Mouse (Mus musculus): Measurements from ENCODE around the gene Sorbs2. TPM values are rescaled to one million over a fixed set of nuclear protein-coding genes. Genes with fewer than 3 reads are reported as not detected.

Sorbs2 gene
- polyA plus RNA-seq, 1 experiment from 2014 or later, result 23.9 TPM

- no peaks in the 10 kb centered on the region for H3K4me1 ChIP-seq (replicated peaks; ENCODE audit: control insufficient read depth, insufficient read depth, low read length)
- H3K27ac ChIP-seq (ENCODE audit: low read length), result no peak overlapping the region
- ATAC-seq (ENCODE audit: low read depth), result no peak
- H3K36me3 ChIP-seq (ENCODE audit: control insufficient read depth, insufficient read depth, low read length), result no peaks in the 10 kb centered on the region
- H3K9me3 ChIP-seq (ENCODE audit: control insufficient read depth, low read length), result no peaks in the 10 kb centered on the region
- no peaks in the 10 kb centered on the region for H3K27me3 ChIP-seq (ENCODE audit: control insufficient read depth, insufficient read depth, low read depth, low read length)
- H3K9ac ChIP-seq (ENCODE audit: low read length), result no peak overlapping the region
- WGBS, result 65% methylated on average over 4 of the region's 4 CpGs
- no peak overlapping the region for H3K4me2 ChIP-seq (ENCODE audit: low read depth, low read length)
- no peak overlapping the region for H3K4me3 ChIP-seq (ENCODE audit: low read length)
Observed at GRCm38 (mm10) chr8:45709734-45710133, 202.1 kb downstream of the Sorbs2 start.

- H3K4me1 ChIP-seq (replicated peaks; ENCODE audit: control insufficient read depth, insufficient read depth, low read length), result no peaks in the 10 kb centered on the region
- WGBS, result 86% methylated on average over 6 of the region's 6 CpGs
Observed at GRCm38 (mm10) chr8:45712610-45713009, 205.0 kb downstream of the Sorbs2 start.

GRCm38 (mm10) chr8:45714806-45715205, 207.2 kb downstream of the Sorbs2 start:
- H3K27ac ChIP-seq (ENCODE audit: low read length), result no peak overlapping the region
- WGBS, result 57% methylated on average over 3 of the region's 3 CpGs
- ATAC-seq (ENCODE audit: low read depth), result no peak

More at GRCm38 (mm10) chr8:45712610-45713009, 205.0 kb downstream of the Sorbs2 start:
- Histone ChIP-seq H3K27me3 (ENCODE audit: control insufficient read depth, insufficient read depth, low read depth, low read length) (no peaks in the 10 kb centered on the region), H3K4me3 (ENCODE audit: low read length) (no peak overlapping the region), H3K9me3 (ENCODE audit: control insufficient read depth, low read length) (no peaks in the 10 kb centered on the region), H3K9ac (ENCODE audit: low read length) (no peak overlapping the region), H3K4me2 (ENCODE audit: low read depth, low read length) (no peak overlapping the region), H3K27ac (ENCODE audit: low read length) (no peak overlapping the region), H3K36me3 (ENCODE audit: control insufficient read depth, insufficient read depth, low read length) (no peaks in the 10 kb centered on the region)
- no peak for ATAC-seq (ENCODE audit: low read depth)

GRCm38 (mm10) chr8:45715330-45716027, 207.9 kb downstream of the Sorbs2 start:
- Histone ChIP-seq H3K4me1 (replicated peaks; ENCODE audit: control insufficient read depth, insufficient read depth, low read length) (no peaks in the 10 kb centered on the region), H3K36me3 (ENCODE audit: control insufficient read depth, insufficient read depth, low read length) (no peaks in the 10 kb centered on the region), H3K9me3 (ENCODE audit: control insufficient read depth, low read length) (no peaks in the 10 kb centered on the region), H3K27me3 (ENCODE audit: control insufficient read depth, insufficient read depth, low read depth, low read length) (no peaks in the 10 kb centered on the region), H3K9ac (ENCODE audit: low read length) (no peak overlapping the region), H3K4me2 (ENCODE audit: low read depth, low read length) (no peak overlapping the region), H3K4me3 (ENCODE audit: low read length) (no peak overlapping the region), H3K27ac (ENCODE audit: low read length) (no peak overlapping the region)
- no peak for ATAC-seq (ENCODE audit: low read depth)
- WGBS, result 81% methylated on average over 13 of the region's 13 CpGs

More at GRCm38 (mm10) chr8:45714806-45715205, 207.2 kb downstream of the Sorbs2 start:
- Histone ChIP-seq H3K27me3 (ENCODE audit: control insufficient read depth, insufficient read depth, low read depth, low read length) (no peaks in the 10 kb centered on the region), H3K9me3 (ENCODE audit: control insufficient read depth, low read length) (no peaks in the 10 kb centered on the region), H3K4me2 (ENCODE audit: low read depth, low read length) (no peak overlapping the region), H3K4me1 (replicated peaks; ENCODE audit: control insufficient read depth, insufficient read depth, low read length) (no peaks in the 10 kb centered on the region), H3K36me3 (ENCODE audit: control insufficient read depth, insufficient read depth, low read length) (no peaks in the 10 kb centered on the region), H3K4me3 (ENCODE audit: low read length) (no peak overlapping the region), H3K9ac (ENCODE audit: low read length) (no peak overlapping the region)

GRCm38 (mm10) chr8:45719776-45720175, 212.2 kb downstream of the Sorbs2 start:
- no peak overlapping the region for H3K9ac ChIP-seq (ENCODE audit: low read length)
- no peaks in the 10 kb centered on the region for H3K9me3 ChIP-seq (ENCODE audit: control insufficient read depth, low read length)
- no peak overlapping the region for H3K4me2 ChIP-seq (ENCODE audit: low read depth, low read length)
- WGBS, result 48% methylated on average over 8 of the region's 8 CpGs
- no peaks in the 10 kb centered on the region for H3K36me3 ChIP-seq (ENCODE audit: control insufficient read depth, insufficient read depth, low read length)
- no peak for ATAC-seq (ENCODE audit: low read depth)
- no peaks in the 10 kb centered on the region for H3K4me1 ChIP-seq (replicated peaks; ENCODE audit: control insufficient read depth, insufficient read depth, low read length)
- H3K27me3 ChIP-seq (ENCODE audit: control insufficient read depth, insufficient read depth, low read depth, low read length), result no peaks in the 10 kb centered on the region
- H3K4me3 ChIP-seq (ENCODE audit: low read length), result no peak overlapping the region
- no peak overlapping the region for H3K27ac ChIP-seq (ENCODE audit: low read length)

- Histone ChIP-seq H3K9me3 (ENCODE audit: control insufficient read depth, low read length) (no peaks in the 10 kb centered on the region), H3K4me2 (ENCODE audit: low read depth, low read length) (no peak overlapping the region), H3K27ac (ENCODE audit: low read length) (no peak overlapping the region), H3K27me3 (ENCODE audit: control insufficient read depth, insufficient read depth, low read depth, low read length) (no peaks in the 10 kb centered on the region), H3K4me1 (replicated peaks; ENCODE audit: control insufficient read depth, insufficient read depth, low read length) (no peaks in the 10 kb centered on the region), H3K36me3 (ENCODE audit: control insufficient read depth, insufficient read depth, low read length) (no peaks in the 10 kb centered on the region), H3K4me3 (ENCODE audit: low read length) (no peak overlapping the region), H3K9ac (ENCODE audit: low read length) (no peak overlapping the region)
- WGBS, result 57% methylated on average over 3 of the region's 3 CpGs
- ATAC-seq (ENCODE audit: low read depth), result no peak
Observed at GRCm38 (mm10) chr8:45724204-45724603, 216.6 kb downstream of the Sorbs2 start.

- H3K9ac ChIP-seq (ENCODE audit: low read length), result no peak overlapping the region
- H3K4me3 ChIP-seq (ENCODE audit: low read length), result no peak overlapping the region
- H3K9me3 ChIP-seq (ENCODE audit: control insufficient read depth, low read length), result no peaks in the 10 kb centered on the region
- H3K4me1 ChIP-seq (replicated peaks; ENCODE audit: control insufficient read depth, insufficient read depth, low read length), result no peaks in the 10 kb centered on the region
- H3K4me2 ChIP-seq (ENCODE audit: low read depth, low read length), result no peak overlapping the region
- no peaks in the 10 kb centered on the region for H3K27me3 ChIP-seq (ENCODE audit: control insufficient read depth, insufficient read depth, low read depth, low read length)
- no peak overlapping the region for H3K27ac ChIP-seq (ENCODE audit: low read length)
- 73% methylated on average over 5 of the region's 5 CpGs for WGBS
- no peaks in the 10 kb centered on the region for H3K36me3 ChIP-seq (ENCODE audit: control insufficient read depth, insufficient read depth, low read length)
- ATAC-seq (ENCODE audit: low read depth), result no peak
Observed at GRCm38 (mm10) chr8:45725321-45725720, 217.7 kb downstream of the Sorbs2 start.

GRCm38 (mm10) chr8:45729850-45730382, 222.3 kb downstream of the Sorbs2 start:
- H3K9ac ChIP-seq (ENCODE audit: low read length), result no peak overlapping the region
- no peaks in the 10 kb centered on the region for H3K9me3 ChIP-seq (ENCODE audit: control insufficient read depth, low read length)
- 76% methylated on average over 7 of the region's 7 CpGs for WGBS
- no peak overlapping the region for H3K4me3 ChIP-seq (ENCODE audit: low read length)
- H3K4me2 ChIP-seq (ENCODE audit: low read depth, low read length), result no peak overlapping the region
- no peaks in the 10 kb centered on the region for H3K36me3 ChIP-seq (ENCODE audit: control insufficient read depth, insufficient read depth, low read length)
- H3K27ac ChIP-seq (ENCODE audit: low read length), result no peak overlapping the region
- H3K27me3 ChIP-seq (ENCODE audit: control insufficient read depth, insufficient read depth, low read depth, low read length), result no peaks in the 10 kb centered on the region
- no peaks in the 10 kb centered on the region for H3K4me1 ChIP-seq (replicated peaks; ENCODE audit: control insufficient read depth, insufficient read depth, low read length)
- ATAC-seq (ENCODE audit: low read depth), result no peak

- Histone ChIP-seq H3K36me3 (ENCODE audit: control insufficient read depth, insufficient read depth, low read length) (no peaks in the 10 kb centered on the region), H3K9ac (ENCODE audit: low read length) (no peak overlapping the region), H3K9me3 (ENCODE audit: control insufficient read depth, low read length) (no peaks in the 10 kb centered on the region), H3K4me3 (ENCODE audit: low read length) (no peak overlapping the region), H3K27me3 (ENCODE audit: control insufficient read depth, insufficient read depth, low read depth, low read length) (no peaks in the 10 kb centered on the region), H3K4me1 (replicated peaks; ENCODE audit: control insufficient read depth, insufficient read depth, low read length) (no peaks in the 10 kb centered on the region), H3K27ac (ENCODE audit: low read length) (no peak overlapping the region), H3K4me2 (ENCODE audit: low read depth, low read length) (no peak overlapping the region)
- 45% methylated on average over 5 of the region's 5 CpGs for WGBS
- ATAC-seq (ENCODE audit: low read depth), result no peak
Observed at GRCm38 (mm10) chr8:45730795-45731194, 223.2 kb downstream of the Sorbs2 start.

Data from lung, embryonic 16.5 days (tissue).